9 mouse cellular contexts compared by ENCODE assay signal in the genomic region with DNA sequence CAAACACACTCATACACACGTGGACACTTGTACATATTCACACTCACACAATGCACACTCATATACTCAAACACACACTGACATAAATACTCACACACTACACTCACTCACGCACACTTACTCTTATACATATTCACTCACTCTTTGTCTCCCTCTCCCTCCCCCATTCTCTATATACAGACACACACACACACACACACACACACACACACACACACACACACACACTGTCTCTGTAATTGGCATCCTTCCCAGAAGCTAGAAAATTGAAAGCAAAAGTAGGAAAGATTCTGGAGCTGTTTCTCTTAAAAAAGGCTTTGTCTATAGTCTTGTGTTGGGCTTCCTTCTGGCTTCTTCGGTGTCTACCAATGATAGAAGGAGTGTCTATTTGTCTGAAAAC. TPM values are rescaled to one million over a fixed set of nuclear protein-coding genes. Genes with fewer than 3 reads are reported as not detected.
A peak's percentile ranks its signal among the peaks of the same experiment; 100 is the strongest.
DNase-seq lines count a peak whose midpoint lies in the region; ATAC-seq lines count a peak whose summit lies in the region.
"Had no signal": no experiment of that assay in that cellular context is flagged by ENCODE, and none has a peak within 500 bp of the region (broad histone marks: within the 10 kb centered on the region; RNA-seq: fewer than 3 reads in every experiment).

No protein-coding gene starts in this region.

- no peak overlapping the region for H3K27ac ChIP-seq in liver, embryonic 11.5 days (ENCODE audit: low read depth, low read length)
- H3K27ac ChIP-seq in forebrain, embryonic 16.5 days (ENCODE audit: low read length), result no peak overlapping the region

- no peak overlapping the region for H3K4me3 ChIP-seq in liver, embryonic 11.5 days (ENCODE audit: low read depth, low read length)
- no peak overlapping the region for H3K4me3 ChIP-seq in forebrain, embryonic 16.5 days (replicated peaks; ENCODE audit: low read length)

- no peaks in the 10 kb centered on the region for H3K27me3 ChIP-seq in liver, embryonic 11.5 days (replicated peaks; ENCODE audit: control insufficient read depth, insufficient read depth, low read length)
- H3K27me3 ChIP-seq in forebrain, embryonic 16.5 days (replicated peaks; ENCODE audit: control insufficient read depth, insufficient read depth, low read length), result no peaks in the 10 kb centered on the region

- H3K36me3 ChIP-seq in liver, embryonic 11.5 days (ENCODE audit: control insufficient read depth, insufficient read depth, low read length), result no peaks in the 10 kb centered on the region
- H3K36me3 ChIP-seq in forebrain, embryonic 16.5 days (ENCODE audit: control insufficient read depth, insufficient read depth), result no peaks in the 10 kb centered on the region

- no peak overlapping the region for H3K9ac ChIP-seq in liver, embryonic 11.5 days (ENCODE audit: low read depth, low read length)
- no peak overlapping the region for H3K9ac ChIP-seq in forebrain, embryonic 16.5 days (replicated peaks; ENCODE audit: low read depth, low read length)

- peak; percentile 9 to 57 for DNase-seq in adrenal gland, adult (ENCODE audit: inconsistent age in 2 of 2, low spot score in 1 of 2)
- DNase-seq in adrenal gland, postnatal 25 days, result no peak
- peak; percentile 5 for DNase-seq in liver
- DNase-seq in liver, embryonic 11.5 days (ENCODE audit: low spot score), result no peak
- DNase-seq in kidney, postnatal 4 days, result peak; percentile 25 to 37
- no peak for DNase-seq in cerebellum, postnatal 14 days
- DNase-seq in thymus, postnatal 14 days, result no peak

- H3K4me1 ChIP-seq in liver, embryonic 11.5 days (replicated peaks; ENCODE audit: control insufficient read depth, insufficient read depth, low read length), result no peaks in the 10 kb centered on the region
- peaks cover 4% of the 10 kb centered on the region for H3K4me1 ChIP-seq in forebrain, embryonic 16.5 days (replicated peaks; ENCODE audit: control insufficient read depth, insufficient read depth, low read length)

- no peak overlapping the region for H3K4me2 ChIP-seq in liver, embryonic 11.5 days
- H3K4me2 ChIP-seq in forebrain, embryonic 16.5 days (ENCODE audit: low read length), result no peak overlapping the region

- 71% methylated on average over 3 of the region's 3 CpGs for WGBS in liver, embryonic 11.5 days
- WGBS in forebrain, embryonic 16.5 days, result 43% methylated on average over 3 of the region's 3 CpGs

- no peaks in the 10 kb centered on the region for H3K9me3 ChIP-seq in liver, embryonic 11.5 days (ENCODE audit: control insufficient read depth, low read length)
- no peaks in the 10 kb centered on the region for H3K9me3 ChIP-seq in forebrain, embryonic 16.5 days (ENCODE audit: control insufficient read depth, low read length)

- no peak for ATAC-seq in liver, embryonic 11.5 days (replicated peaks; ENCODE audit: low FRiP score)
- ATAC-seq in forebrain, embryonic 16.5 days, result peak; percentile 50; the same call in 1 of the 2 replicates

RNA-seq across cellular contexts. Expression of a gene that starts 34.5 kb away (rescaled TPM):
- total RNA-seq in adrenal gland, postnatal 25 days (2021), result 0.86 and 2.0 TPM in 2 replicates
- 1.1 and 1.2 TPM in 2 replicates for polyA plus RNA-seq in liver, embryonic 11.5 days (2014; fragmentation: Nextera tagmentation; extraction: Ambion mirVana)
- polyA plus RNA-seq in forebrain, embryonic 16.5 days (2015; fragmentation: Nextera tagmentation; extraction: Ambion mirVana), result 7.7 and 9.2 TPM in 2 replicates
- total RNA-seq: megakaryocyte-erythroid progenitor cell, adult 5-6 weeks had no signal

Comparison
In these comparisons a context has a peak if more than half of its experiments do, and no peak if none do; other contexts are left out.
1. DNase-seq: peak in adrenal gland, adult (2 of 2), liver (single experiment) and kidney, postnatal 4 days (2 of 2); none in adrenal gland, postnatal 25 days (single experiment), liver, embryonic 11.5 days (single experiment), cerebellum, postnatal 14 days (0 of 2) and thymus, postnatal 14 days (single experiment).